Mouse (Mus musculus): ENCODE data around the gene Rock2. TPM values are rescaled to one million over a fixed set of nuclear protein-coding genes. Genes with fewer than 3 reads are reported as not detected.

Rock2 gene
- 46.5 TPM for polyA plus RNA-seq (2014; fragmentation: Illumina TruSeq; extraction: RNeasy Lipid Tissue Mini Kit (QIAGEN cat#74804); ENCODE audit: low read depth, low replicate concordance)

GRCm38 (mm10) chr12:16894396-16895220 lies at the start of gene Rock2:
Gene Rock2, plus strand, starts transcription at chr12:16894895.

DNA sequence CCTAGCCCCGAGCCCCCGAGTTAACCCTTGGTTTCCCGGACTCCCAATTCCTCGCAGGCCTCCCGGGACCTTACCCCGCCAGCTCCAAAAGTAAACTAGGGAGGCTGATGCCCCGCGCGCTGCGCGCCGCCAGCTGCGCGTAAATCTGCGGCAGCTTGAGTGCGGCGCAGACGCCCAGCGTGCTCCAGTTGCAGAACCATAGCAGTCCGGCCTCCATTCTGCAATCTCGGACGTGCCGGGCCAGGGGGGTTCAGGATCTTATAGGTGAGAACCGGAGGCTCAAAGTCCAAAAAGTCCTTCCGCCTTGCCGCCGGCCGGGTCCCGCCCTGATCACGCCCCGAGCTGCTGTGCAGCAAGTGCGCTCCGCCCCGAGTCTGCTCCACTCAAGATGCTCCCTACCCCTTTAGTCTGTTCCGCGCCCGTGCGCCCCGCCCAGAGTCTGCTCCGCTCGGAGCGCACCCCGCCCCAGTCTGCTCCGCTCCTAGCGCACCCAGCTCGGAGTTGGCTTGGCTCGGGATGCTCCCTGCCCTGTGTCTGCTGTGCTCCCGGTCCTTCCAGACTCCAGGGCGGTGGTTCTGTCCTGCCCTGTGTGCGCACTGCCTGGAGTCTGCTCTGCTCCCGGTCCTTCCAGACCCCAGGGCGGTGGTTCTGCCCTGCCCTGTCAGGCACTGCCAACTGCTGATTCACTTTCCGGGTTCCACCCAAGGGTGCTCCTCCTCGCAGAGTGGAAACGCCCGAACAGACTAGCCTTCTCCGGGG lies 105.2 kb downstream of the Rock2 start, which contains the start of gene Pqlc3:
Gene Pqlc3, minus strand, starts transcription at position 670 of the 759 bp plus-strand sequence.

GRCm38 (mm10) chr12:17011100-17011870 lies 116.6 kb downstream of the Rock2 start, which contains the start of gene 2410004P03Rik:
Gene 2410004P03Rik, minus strand, starts transcription at chr12:17011727.

Other genes with a start within 250 kb of the Rock2 start
- 5.4 TPM for gene Ntsr2, start 241.5 kb upstream of the Rock2 start, polyA plus RNA-seq (2014; fragmentation: Illumina TruSeq; extraction: RNeasy Lipid Tissue Mini Kit (QIAGEN cat#74804); ENCODE audit: low read depth, low replicate concordance)
- gene Greb1, start 94.0 kb upstream of the Rock2 start, polyA plus RNA-seq (2014; fragmentation: Illumina TruSeq; extraction: RNeasy Lipid Tissue Mini Kit (QIAGEN cat#74804); ENCODE audit: low read depth, low replicate concordance), result 0.37 TPM
- gene E2f6, start 83.9 kb upstream of the Rock2 start, polyA plus RNA-seq (2014; fragmentation: Illumina TruSeq; extraction: RNeasy Lipid Tissue Mini Kit (QIAGEN cat#74804); ENCODE audit: low read depth, low replicate concordance), result 90.9 TPM
- gene Pqlc3, start 105.5 kb downstream of the Rock2 start, polyA plus RNA-seq (2014; fragmentation: Illumina TruSeq; extraction: RNeasy Lipid Tissue Mini Kit (QIAGEN cat#74804); ENCODE audit: low read depth, low replicate concordance), result 5.4 TPM
- not detected for gene 2410004P03Rik, start 116.8 kb downstream of the Rock2 start, polyA plus RNA-seq (2014; fragmentation: Illumina TruSeq; extraction: RNeasy Lipid Tissue Mini Kit (QIAGEN cat#74804); ENCODE audit: low read depth, low replicate concordance)

All from heart, adult 10 weeks (tissue).